Mouse (Mus musculus) kidney, postnatal 25 days (tissue): ENCODE data around the gene Srd5a1.
"Not testable (repeated sequence)": the region's sequence is repeated elsewhere in the genome, so short reads cannot be mapped to it uniquely, and the experiment has no call there.

ENCODE experiments used
- DNase-seq, 2 experiments: peaks; one replicate each; pipeline ENCODE4 v3.0.0; 2021; ENCODE audit warnings: mixed read lengths in 2 of 2

The Srd5a1 gene

GRCm38 (mm10) chr13:69623843-69624242 is 12.6 kb upstream of the Srd5a1 start:
- peak in 1 of 2 experiments; percentile 17 for DNase-seq

- no peak for DNase-seq
Observed at GRCm38 (mm10) chr13:69616716-69617115, 5.5 kb upstream of the Srd5a1 start.

DNA sequence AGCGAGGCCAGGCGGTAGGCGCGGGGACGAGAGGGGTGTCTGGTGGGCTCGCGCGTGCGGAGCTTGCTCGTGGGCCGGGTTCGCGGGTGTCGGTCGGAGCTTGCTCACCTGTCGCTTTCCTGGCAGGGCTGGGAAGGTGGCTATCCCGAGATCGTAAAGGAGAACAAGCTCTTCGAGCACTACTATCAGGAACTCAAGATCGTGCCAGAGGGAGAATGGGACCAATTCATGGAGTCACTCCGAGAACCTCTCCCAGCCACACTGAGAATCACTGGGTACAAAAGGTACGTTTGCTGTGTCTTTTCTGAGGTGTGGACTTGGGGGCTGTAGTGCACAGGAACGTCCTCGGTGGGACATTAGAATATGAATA is 918 bp upstream of the Srd5a1 start:
- no peak for DNase-seq

- DNase-seq, result peak; percentile 56 to 68
Observed at GRCm38 (mm10) chr13:69610751-69611397, 368 bp downstream of the Srd5a1 start.

- DNase-seq, result no peak
Observed at GRCm38 (mm10) chr13:69608734-69609133, 2.5 kb downstream of the Srd5a1 start.

- no peak for DNase-seq
Observed at GRCm38 (mm10) chr13:69604670-69605069, 6.6 kb downstream of the Srd5a1 start.

DNA sequence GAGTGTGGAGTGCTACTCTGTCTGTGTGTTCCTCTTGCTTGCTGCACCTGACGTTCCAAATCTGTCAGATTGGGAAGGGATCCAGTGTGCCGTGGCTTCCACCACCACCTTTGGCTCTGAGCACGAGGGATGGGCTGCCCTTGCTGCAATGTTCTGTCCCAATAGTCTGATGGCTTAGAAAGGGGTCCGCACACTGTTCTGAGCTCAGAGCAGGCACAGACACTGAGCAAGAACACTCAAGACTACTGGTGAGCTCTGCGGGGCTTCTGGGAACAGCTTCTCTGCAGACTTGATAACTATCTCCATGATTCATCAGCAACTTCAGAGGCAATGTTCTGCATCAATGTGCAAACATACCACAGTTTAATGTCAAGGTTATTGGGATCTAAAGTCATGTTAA is 9.9 kb downstream of the Srd5a1 start:
- DNase-seq, result no peak

DNA sequence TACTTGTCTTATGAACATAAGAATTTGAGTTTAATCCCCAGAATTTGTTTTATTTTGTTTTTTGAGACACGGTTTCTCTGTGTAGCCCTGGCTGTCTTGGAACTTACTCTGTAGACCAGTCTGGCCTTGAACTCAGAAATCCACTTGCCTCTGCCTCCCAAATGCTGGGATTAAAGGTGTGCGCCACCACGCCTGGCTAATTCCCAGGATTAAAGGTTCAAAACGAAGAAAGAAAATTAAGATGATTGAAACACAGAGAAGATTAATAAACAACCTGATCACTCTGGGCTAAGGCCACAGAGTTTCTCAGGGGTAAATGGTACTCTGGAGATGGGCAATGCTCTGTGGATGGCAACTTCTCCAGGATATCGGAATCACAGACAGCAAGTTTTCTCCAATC is 10.4 kb downstream of the Srd5a1 start:
- DNase-seq, result not testable (repeated sequence)

GRCm38 (mm10) chr13:69598867-69599266 is 12.4 kb downstream of the Srd5a1 start:
- no peak for DNase-seq

GRCm38 (mm10) chr13:69596515-69596914 is 14.7 kb downstream of the Srd5a1 start:
- DNase-seq, result no peak

GRCm38 (mm10) chr13:69595911-69596310 is 15.3 kb downstream of the Srd5a1 start:
- DNase-seq, result no peak

DNA sequence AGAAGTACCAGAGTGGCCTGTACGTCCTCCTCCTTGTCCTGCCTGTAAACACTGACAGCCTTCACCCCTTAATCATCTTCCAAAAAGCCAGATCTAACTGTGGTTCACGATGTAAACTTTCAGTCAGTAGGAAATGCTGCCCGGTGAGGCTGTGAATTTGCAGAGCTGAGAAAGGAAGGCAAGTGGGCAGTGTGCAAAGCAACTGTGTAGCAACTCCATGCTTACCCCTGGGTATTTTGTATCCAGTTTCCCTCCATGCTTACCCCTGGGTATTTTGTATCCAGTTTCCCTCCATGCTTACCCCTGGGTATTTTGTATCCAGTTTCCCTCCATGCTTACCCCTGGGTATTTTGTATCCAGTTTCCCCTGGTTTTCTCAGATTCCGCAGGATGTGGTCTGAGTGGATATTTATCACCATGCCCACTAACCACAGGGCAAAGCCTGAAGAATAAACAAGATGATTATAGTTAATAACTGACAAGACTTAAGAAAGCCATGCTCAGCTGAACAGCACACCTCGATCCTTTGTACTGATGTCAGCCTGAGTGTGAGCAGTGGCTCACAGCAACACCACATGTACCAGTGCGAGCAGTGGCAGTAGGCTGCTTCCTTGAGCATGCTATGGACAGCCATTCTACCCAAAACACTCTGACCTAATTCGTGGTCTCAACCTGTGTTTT is 16.5 kb downstream of the Srd5a1 start:
- peak in 1 of 2 experiments; percentile 20 for DNase-seq

DNA sequence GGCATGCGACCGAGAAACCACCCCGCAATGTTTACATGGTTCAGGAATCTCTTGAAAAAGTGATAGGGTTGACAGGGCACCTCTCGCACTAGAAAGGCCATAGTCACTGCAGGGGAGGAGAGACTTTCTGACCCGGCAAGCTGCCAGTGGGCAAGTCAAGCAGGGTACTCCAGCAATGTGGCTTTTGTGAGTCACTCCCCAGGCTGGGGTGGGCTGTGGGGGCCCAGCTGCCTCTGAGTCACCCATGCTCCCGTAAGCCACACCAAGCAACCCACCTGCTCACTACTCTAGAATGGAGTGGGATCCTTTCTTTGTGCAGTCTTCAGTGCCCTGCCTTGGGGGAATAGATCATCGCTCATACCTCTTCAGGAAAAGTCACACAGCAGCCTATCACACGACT is 17.8 kb downstream of the Srd5a1 start:
- no peak for DNase-seq

- DNase-seq, result no peak
Observed at GRCm38 (mm10) chr13:69592226-69592625, 19.0 kb downstream of the Srd5a1 start.

DNA sequence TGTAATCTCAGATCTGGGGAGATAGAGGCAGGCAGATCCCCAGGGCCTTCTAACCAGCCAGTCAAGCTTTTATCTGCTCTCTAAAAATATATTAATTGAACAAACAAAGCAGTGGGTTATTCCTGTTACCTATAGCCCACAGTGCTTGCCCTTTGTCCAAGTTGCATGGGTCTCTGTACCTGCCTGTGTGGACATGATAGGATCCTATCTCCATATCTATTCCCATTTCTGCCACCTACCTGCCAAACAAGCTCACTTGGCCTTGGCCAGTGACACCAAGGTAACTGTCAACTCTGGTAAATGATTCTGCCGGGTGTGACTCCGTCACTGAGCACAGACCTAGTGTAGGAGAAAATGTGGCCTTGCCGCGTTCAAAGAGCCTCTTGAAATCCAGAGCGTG is 19.9 kb downstream of the Srd5a1 start:
- DNase-seq, result no peak

- no peak for DNase-seq
Observed at GRCm38 (mm10) chr13:69588263-69588662, 23.0 kb downstream of the Srd5a1 start.

- no peak for DNase-seq
Observed at GRCm38 (mm10) chr13:69587849-69588248, 23.4 kb downstream of the Srd5a1 start.

GRCm38 (mm10) chr13:69586337-69586736 is 24.9 kb downstream of the Srd5a1 start:
- DNase-seq, result no peak

DNA sequence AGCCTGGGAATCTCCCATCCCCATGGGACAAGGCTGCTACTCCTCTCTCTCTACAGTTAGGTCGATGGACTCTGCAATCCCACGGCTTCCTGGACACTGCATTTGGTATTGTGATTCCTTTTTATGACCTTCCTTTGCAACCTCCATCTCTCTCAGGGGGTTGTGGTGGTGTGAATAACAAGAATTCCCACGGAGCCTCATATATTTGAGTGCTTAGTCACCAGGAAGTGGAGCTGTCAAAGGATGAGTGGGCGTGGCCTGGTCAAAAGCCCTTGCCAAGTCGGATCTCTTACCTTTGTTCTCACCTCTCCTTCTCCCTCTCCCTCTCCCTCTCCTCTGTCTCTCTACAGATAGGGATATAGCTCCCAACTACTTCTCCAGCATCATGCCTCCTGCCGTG is 25.4 kb downstream of the Srd5a1 start:
- DNase-seq, result peak; percentile 56 to 69

- DNase-seq, result no peak
Observed at GRCm38 (mm10) chr13:69583591-69583990, 27.7 kb downstream of the Srd5a1 start.

GRCm38 (mm10) chr13:69582411-69582810 is 28.8 kb downstream of the Srd5a1 start:
- no peak for DNase-seq

- no peak for DNase-seq
Observed at GRCm38 (mm10) chr13:69577181-69577834, 33.9 kb downstream of the Srd5a1 start.

- no peak for DNase-seq
Observed at GRCm38 (mm10) chr13:69576676-69577075, 34.6 kb downstream of the Srd5a1 start.

- DNase-seq, result peak in 1 of 2 experiments; percentile 18
Observed at GRCm38 (mm10) chr13:69572594-69572993, 38.6 kb downstream of the Srd5a1 start.
